Comparison of ENCODE assay signal across 12 mouse cellular contexts in genomic region chr13:96671906-96672234, GRCm38 (mm10). TPM values are rescaled to one million over a fixed set of nuclear protein-coding genes. Genes with fewer than 3 reads are reported as not detected.
DNase-seq lines count a peak whose midpoint lies in the region; ATAC-seq lines count a peak whose summit lies in the region.
"Had no signal": no experiment of that assay in that cellular context is flagged by ENCODE, and none has a peak within 500 bp of the region (broad histone marks: within the 10 kb centered on the region; RNA-seq: fewer than 3 reads in every experiment).

No protein-coding gene starts in this region.

- no peaks in the 10 kb centered on the region for H3K27me3 ChIP-seq in megakaryocyte, embryonic 14.5 days (replicated peaks)
- H3K27me3 ChIP-seq in hindbrain, embryonic 12.5 days, result no peaks in the 10 kb centered on the region
- H3K27me3 ChIP-seq in liver, embryonic 16.5 days (ENCODE audit: control insufficient read depth, insufficient read depth, low read depth, low read length), result no peaks in the 10 kb centered on the region

- no peaks in the 10 kb centered on the region for H3K9me3 ChIP-seq in megakaryocyte, embryonic 14.5 days
- H3K9me3 ChIP-seq in hindbrain, embryonic 12.5 days (replicated peaks), result no peaks in the 10 kb centered on the region
- no peaks in the 10 kb centered on the region for H3K9me3 ChIP-seq in liver, embryonic 16.5 days (replicated peaks; ENCODE audit: control insufficient read depth, low read length)
- H3K9me3 ChIP-seq: G1E had no signal

- peak; percentile 23 for DNase-seq in retina, postnatal 1 day
- DNase-seq in ovary, postnatal 10 days (ENCODE audit: low spot score), result no peak
- DNase-seq in cerebellum, postnatal 4 days (ENCODE audit: low spot score in 2 of 2), result no peak
- DNase-seq: heart, postnatal 36 days; kidney, postnatal 10 days; right cerebral cortex, postnatal 25 days had no signal

- ATAC-seq in megakaryocyte, adult 5-6 weeks (ENCODE audit: poor library complexity, severe bottlenecking), result no peak
- no peak for ATAC-seq in hindbrain, embryonic 12.5 days (ENCODE audit: low FRiP score)
- ATAC-seq in liver, embryonic 16.5 days (ENCODE audit: low read depth), result no peak
- ATAC-seq: lung, postnatal 0 days had no signal

- H3K4me2 ChIP-seq in hindbrain, embryonic 12.5 days (replicated peaks), result no peak overlapping the region
- no peak overlapping the region for H3K4me2 ChIP-seq in liver, embryonic 16.5 days (ENCODE audit: low read depth, low read length)

- H3K4me3 ChIP-seq in megakaryocyte, embryonic 14.5 days (replicated peaks), result peak overlapping the region; percentile 97
- H3K4me3 ChIP-seq in hindbrain, embryonic 12.5 days, result no peak overlapping the region
- no peak overlapping the region for H3K4me3 ChIP-seq in liver, embryonic 16.5 days (ENCODE audit: low read depth, low read length)

- peak overlapping the region; percentile 85 for H3K27ac ChIP-seq in hindbrain, embryonic 12.5 days
- peak overlapping the region; percentile 80 for H3K27ac ChIP-seq in liver, embryonic 16.5 days (ENCODE audit: low read length)

- H3K36me3 ChIP-seq in megakaryocyte, embryonic 14.5 days (replicated peaks; ENCODE audit: low read length), result peaks cover 26% of the 10 kb centered on the region
- no peaks in the 10 kb centered on the region for H3K36me3 ChIP-seq in hindbrain, embryonic 12.5 days
- H3K36me3 ChIP-seq in liver, embryonic 16.5 days (ENCODE audit: control insufficient read depth, insufficient read depth), result no peaks in the 10 kb centered on the region

- peaks cover 37% of the 10 kb centered on the region for H3K4me1 ChIP-seq in megakaryocyte, embryonic 14.5 days
- H3K4me1 ChIP-seq in hindbrain, embryonic 12.5 days, result peaks cover 31% of the 10 kb centered on the region
- peaks cover 23% of the 10 kb centered on the region for H3K4me1 ChIP-seq in liver, embryonic 16.5 days (ENCODE audit: control insufficient read depth, low read depth, low read length)

- H3K9ac ChIP-seq in hindbrain, embryonic 12.5 days, result no peak overlapping the region
- no peak overlapping the region for H3K9ac ChIP-seq in liver, embryonic 16.5 days (ENCODE audit: low read depth, low read length)

- 97% methylated on average over 5 of the region's 5 CpGs for WGBS in hindbrain, embryonic 12.5 days
- 85% methylated on average over 5 of the region's 5 CpGs for WGBS in liver, embryonic 16.5 days (ENCODE audit: insufficient replicate concordance)

RNA-seq across cellular contexts. Expression of gene Hmgcr, which starts 1.1 kb away (rescaled TPM):
- 9.1 and 12.4 TPM in 2 replicates for polyA plus RNA-seq in megakaryocyte, embryonic 14.5 days (2012; ENCODE audit: insufficient read depth, low replicate concordance)
- 27.8 and 31.8 TPM in 2 replicates for total RNA-seq in megakaryocyte, adult 5-6 weeks (2015)
- total RNA-seq in megakaryocyte, adult 5-6 weeks (2017), result 34.6 and 36.5 TPM in 2 replicates
- polyA plus RNA-seq in hindbrain, embryonic 12.5 days (2016; fragmentation: Nextera tagmentation; extraction: Ambion mirVana), result 185 and 192 TPM in 2 replicates
- polyA plus RNA-seq in liver, embryonic 16.5 days (2015; fragmentation: Nextera tagmentation; extraction: Ambion mirVana), result 98.2 and 101 TPM in 2 replicates
